Mouse (Mus musculus): Measurements from ENCODE around the gene Bend4.

Gene Bend4

GRCm38 (mm10) chr5:67419407-67419806, 8.7 kb downstream of the Bend4 start:
- no peak for DNase-seq (ENCODE audit: low read depth, low spot score)

DNA sequence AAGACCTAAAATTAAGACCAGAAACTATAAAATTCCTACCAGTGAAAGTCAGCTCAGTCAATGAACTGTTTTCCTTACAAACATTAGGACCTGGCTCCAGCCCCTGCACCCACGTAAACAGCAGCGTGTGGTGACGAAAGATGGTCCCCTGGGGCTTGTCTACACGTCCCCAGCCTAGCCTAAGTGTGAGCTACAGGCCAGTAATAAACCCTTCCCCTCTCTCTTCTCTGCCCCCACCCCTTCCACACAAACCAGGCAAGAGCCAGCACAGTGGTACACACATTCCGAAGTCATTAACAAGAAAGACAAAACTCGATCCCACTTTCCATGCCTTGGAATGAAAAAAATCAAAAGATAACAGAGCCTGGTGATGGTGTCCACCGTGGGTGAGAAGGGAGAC, 16.6 kb downstream of the Bend4 start:
- no peak for DNase-seq (ENCODE audit: low read depth, low spot score)

- DNase-seq (ENCODE audit: low read depth, low spot score) = no peak
Observed at GRCm38 (mm10) chr5:67410426-67410825, 17.7 kb downstream of the Bend4 start.

DNA sequence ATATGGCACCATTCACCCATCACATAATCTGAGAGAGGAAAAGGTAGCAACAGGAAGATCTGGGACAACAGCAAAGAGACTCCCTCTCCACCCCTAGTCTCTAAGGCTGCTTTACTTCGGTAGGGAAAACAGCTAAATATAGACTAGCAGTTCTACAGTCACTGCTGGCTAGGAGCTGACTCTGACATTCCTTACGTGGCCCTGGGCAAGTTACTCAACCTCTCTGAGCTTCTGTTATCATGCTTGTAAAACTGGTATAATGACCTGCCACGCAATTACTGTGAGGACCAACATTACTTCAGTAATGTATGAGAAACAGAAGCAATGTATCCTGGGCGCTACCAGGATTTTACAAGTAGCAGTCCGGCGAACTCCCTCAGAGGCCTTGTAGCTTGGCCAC, 19.7 kb downstream of the Bend4 start:
- no peak for DNase-seq (ENCODE audit: low read depth, low spot score)

DNA sequence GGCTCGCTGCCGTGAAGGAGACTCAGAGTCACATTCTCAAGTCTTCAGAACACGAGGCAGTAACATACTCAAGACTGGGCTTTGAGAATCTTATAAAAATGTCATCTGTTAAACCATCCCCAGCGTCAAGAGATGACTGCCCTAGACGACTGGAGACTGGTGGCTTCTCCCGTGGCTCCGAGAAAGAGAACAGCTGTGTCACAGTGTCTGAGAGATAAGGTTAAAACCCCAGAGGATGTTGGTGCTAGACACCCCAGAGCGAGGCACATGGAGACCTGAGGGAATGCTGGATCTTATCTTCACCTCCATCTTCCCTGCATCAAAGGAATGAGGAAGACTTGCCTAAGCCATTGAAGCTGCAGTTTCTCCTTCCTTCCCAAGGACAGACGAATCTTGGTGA, 23.2 kb downstream of the Bend4 start:
- DNase-seq (ENCODE audit: low read depth, low spot score) = no peak

DNA sequence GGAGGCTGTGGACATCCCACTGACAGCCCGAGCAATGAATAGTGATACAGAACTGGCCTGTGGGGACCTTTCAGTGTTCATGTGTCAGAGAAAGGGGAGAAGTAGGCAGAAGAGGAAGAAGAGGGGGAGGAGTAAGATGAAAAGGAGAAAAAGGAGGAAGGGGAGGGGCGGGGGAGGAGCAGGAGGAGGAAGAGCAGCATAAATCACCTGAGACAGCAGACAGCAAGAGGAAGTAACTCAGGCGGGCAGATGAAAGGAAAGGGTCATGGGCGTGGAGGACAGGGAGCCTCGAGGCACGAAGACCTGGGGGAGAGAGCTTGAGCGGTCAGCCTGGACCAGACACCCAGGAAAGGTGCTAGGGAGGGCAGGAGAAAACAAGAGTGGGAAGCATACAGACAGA, 23.7 kb downstream of the Bend4 start:
- DNase-seq (ENCODE audit: low read depth, low spot score) = no peak

DNA sequence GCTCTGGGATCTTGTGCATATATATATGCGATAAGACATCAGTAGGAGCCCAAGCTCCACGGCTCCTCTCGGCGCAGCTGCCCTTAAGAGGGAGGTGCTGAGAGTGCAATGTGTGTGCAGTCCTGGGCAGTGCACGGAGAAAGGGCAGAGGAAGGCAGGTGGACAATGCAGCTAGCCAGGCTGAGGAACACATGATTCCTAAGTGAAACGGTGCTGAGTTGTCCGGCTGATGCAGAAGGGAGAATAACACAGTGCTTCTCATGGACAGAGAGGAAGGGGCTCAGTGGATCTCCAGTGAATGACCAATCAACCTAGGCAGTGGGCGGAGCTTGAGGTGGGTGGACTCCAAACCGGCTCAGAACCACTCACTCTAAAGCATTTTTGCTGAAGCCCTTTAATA, 26.5 kb downstream of the Bend4 start:
- DNase-seq (ENCODE audit: low read depth, low spot score) = no peak

- peak; percentile 85 for DNase-seq (ENCODE audit: low read depth, low spot score)
Observed at GRCm38 (mm10) chr5:67400608-67401480, 27.3 kb downstream of the Bend4 start.

GRCm38 (mm10) chr5:67399876-67400607, 28.1 kb downstream of the Bend4 start:
- DNase-seq (ENCODE audit: low read depth, low spot score) = no peak

DNA sequence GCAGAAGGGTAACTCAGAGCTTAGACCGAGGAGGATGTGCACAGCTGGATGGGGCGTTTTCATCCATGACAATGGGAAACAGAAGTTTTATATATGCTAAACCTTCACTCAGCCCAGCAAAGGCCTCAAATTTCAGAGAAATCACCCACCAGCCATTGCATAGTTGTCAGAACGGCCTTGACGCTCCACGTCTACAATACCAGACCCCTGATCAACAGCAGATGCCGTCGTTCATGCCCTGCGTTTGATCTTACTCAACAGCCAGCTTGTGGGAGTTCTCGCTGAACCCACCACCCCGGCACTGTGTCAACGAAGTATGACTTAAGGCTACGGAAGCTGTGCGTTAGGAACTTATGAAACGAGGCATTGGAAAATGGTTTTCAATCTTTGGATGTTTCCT, 30.9 kb downstream of the Bend4 start:
- DNase-seq (ENCODE audit: low read depth, low spot score) = peak; percentile 41

- no peak for DNase-seq (ENCODE audit: low read depth, low spot score)
Observed at GRCm38 (mm10) chr5:67395211-67395851, 32.8 kb downstream of the Bend4 start.

DNA sequence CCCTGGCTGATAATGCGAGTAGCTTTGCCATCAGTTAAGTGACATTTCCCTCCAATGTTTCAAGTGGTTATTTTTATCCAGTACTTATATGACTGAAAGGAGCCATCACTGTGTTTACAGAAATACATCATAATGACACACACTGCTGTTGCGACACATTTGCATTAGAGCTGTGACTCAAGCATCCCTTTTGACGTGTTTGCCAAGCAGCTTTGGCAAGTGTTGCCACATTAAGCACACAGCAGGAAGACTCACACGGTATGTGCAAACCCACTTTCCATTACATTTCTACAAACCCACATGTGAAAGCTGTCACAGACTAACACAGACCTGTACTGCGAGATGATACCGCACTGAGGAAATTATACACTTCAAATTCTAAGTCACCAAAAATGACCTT, 34.2 kb downstream of the Bend4 start:
- no peak for DNase-seq (ENCODE audit: low read depth, low spot score)

GRCm38 (mm10) chr5:67382556-67382955, 45.6 kb downstream of the Bend4 start:
- DNase-seq (ENCODE audit: low read depth, low spot score) = no peak

- no peak for DNase-seq (ENCODE audit: low read depth, low spot score)
Observed at GRCm38 (mm10) chr5:67381690-67382089, 46.4 kb downstream of the Bend4 start.

- DNase-seq (ENCODE audit: low read depth, low spot score) = no peak
Observed at GRCm38 (mm10) chr5:67377044-67377621, 51.0 kb downstream of the Bend4 start.

GRCm38 (mm10) chr5:67362931-67363330, 65.2 kb downstream of the Bend4 start:
- no peak for DNase-seq (ENCODE audit: low read depth, low spot score)

- no peak for DNase-seq (ENCODE audit: low read depth, low spot score)
Observed at GRCm38 (mm10) chr5:67362316-67362715, 65.8 kb downstream of the Bend4 start.

DNA sequence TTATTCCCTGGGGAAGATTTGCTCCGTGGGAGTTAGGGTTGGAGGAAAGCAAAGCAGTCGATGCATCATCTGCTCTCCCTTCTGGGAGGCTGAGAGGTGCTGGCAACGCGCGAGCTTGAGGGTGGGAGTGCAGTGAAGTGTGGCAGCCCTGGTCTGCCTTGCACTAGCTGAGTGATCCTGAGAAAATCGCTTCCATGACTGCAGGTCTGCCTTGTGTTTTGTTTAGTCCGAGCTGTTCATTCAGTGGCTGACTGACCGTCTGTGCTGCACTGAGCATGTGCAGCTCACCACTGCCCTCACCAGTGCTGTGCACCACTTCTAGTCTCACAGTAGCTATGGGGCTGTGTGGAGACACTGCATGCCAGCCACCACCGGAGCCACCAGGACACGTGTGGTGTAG, 79.2 kb downstream of the Bend4 start:
- DNase-seq (ENCODE audit: low read depth, low spot score) = no peak

DNA sequence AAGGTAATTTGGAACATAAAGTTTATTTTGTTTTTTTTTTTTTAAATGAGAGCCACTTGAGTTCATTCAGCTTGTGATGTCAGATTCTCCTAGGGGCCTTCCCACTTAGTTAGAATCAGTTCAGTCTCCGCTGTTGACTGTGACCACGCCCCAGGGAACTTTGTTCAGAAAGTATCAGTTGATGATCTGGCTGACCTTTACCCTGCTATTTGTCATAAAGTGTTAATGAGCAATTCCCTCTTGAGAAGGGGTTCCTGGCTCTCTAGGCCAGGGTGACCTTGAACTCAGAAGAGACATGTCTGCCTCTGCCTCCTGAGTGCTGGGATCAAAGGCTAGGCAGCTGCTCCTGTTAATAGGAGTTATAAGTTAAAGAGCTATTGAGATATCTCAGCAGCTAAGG, 81.0 kb downstream of the Bend4 start:
- DNase-seq (ENCODE audit: low read depth, low spot score) = no peak

All from forelimb bud, embryonic 11.5 days (tissue).